Mouse (Mus musculus) liver, embryonic 11.5 days (tissue): ENCODE measurements around the gene Zfp637. TPM values are rescaled to one million over a fixed set of nuclear protein-coding genes. Genes with fewer than 3 reads are reported as not detected.

ENCODE experiments used
- ATAC-seq: fragments of 200-750 bp; cut with Nextera tagmentation; replicated peaks from 2 replicates; pipeline ENCODE4 v1.8.0; 2017; ENCODE audit warnings: moderate number of reproducible peaks, mild to moderate bottlenecking, moderate TSS enrichment, moderate library complexity; ENCODE audit not compliant: low FRiP score
- DNase-seq: peaks from one replicate; pipeline ENCODE4 v3.0.0-alpha.2; 2017; ENCODE audit warnings: low spot score
- H3K27ac ChIP-seq: fragments of 300-500 bp; sonication (generic); 2 replicates; pipeline ENCODE4 v1.5.1; 2014; ENCODE audit warnings: mild to moderate bottlenecking, low read depth, low read length, control low read depth
- H3K27me3 ChIP-seq: fragments of 300-500 bp; sonication (generic); replicated peaks from 2 replicates; pipeline ENCODE4 v1.6.1; 2014; ENCODE audit warnings: low read length, mixed read lengths; ENCODE audit not compliant: control insufficient read depth, insufficient read depth
- H3K36me3 ChIP-seq: fragments of 300-500 bp; sonication (generic); 2 replicates; pipeline ENCODE4 v1.6.1; 2014; ENCODE audit warnings: mild to moderate bottlenecking, low read length, moderate library complexity, mixed read lengths; ENCODE audit not compliant: control insufficient read depth, insufficient read depth
- H3K4me1 ChIP-seq: fragments of 300-500 bp; sonication (generic); replicated peaks from 2 replicates; pipeline ENCODE4 v1.6.1; 2014; ENCODE audit warnings: low read length, mixed read lengths; ENCODE audit not compliant: control insufficient read depth, insufficient read depth
- H3K4me2 ChIP-seq: fragments of 300-500 bp; sonication (generic); 2 replicates; pipeline ENCODE4 v1.6.1; 2014; ENCODE audit warnings: mild to moderate bottlenecking, control low read depth, moderate library complexity
- H3K4me3 ChIP-seq: fragments of 300-500 bp; sonication (generic); 2 replicates; pipeline ENCODE4 v1.5.1; 2014; ENCODE audit warnings: low read depth, low read length, control low read depth
- H3K9ac ChIP-seq: fragments of 300-500 bp; sonication (generic); 2 replicates; pipeline ENCODE4 v1.6.1; 2014; ENCODE audit warnings: low read depth, low read length, control low read depth
- H3K9me3 ChIP-seq: fragments of 300-500 bp; sonication (generic); 2 replicates; pipeline ENCODE4 v1.6.1; 2016; ENCODE audit warnings: low read length, inconsistent platforms, mixed read lengths; ENCODE audit not compliant: control insufficient read depth
- WGBS: fragments of 180-500 bp; shearing (Covaris S2); extraction: QIAGEN DNeasy Blood & Tissue Kit; methylation state at CpG from one replicate; pipeline ENCODE4 v1.1.7; 2014; 5-methylcytosine and 5-hydroxymethylcytosine counted together
- polyA plus RNA-seq: library from polyadenylated mRNA; unstranded; fragments of >200 nt; fragmentation: Nextera tagmentation; extraction: Ambion mirVana; gene quantifications from 2 replicates; pipeline ENCODE4 v1.2.1, GENCODE M21; 2014

The Zfp637 gene
- polyA plus RNA-seq, 1 experiment from 2014 or later, result 81.0 TPM

GRCm38 (mm10) chr6:117874621-117875281 lies 33.8 kb downstream of the Zfp637 start:
- Histone ChIP-seq H3K4me2 (no peak overlapping the region), H3K9ac (0 out of 2 replicates have a peak overlapping the region, but pooled peaks have one; percentile 1), H3K9me3 (no peaks in the 10 kb centered on the region), H3K27ac (no peak overlapping the region), H3K4me3 (no peak overlapping the region), H3K27me3 (no peaks in the 10 kb centered on the region), H3K4me1 (no peaks in the 10 kb centered on the region), H3K36me3 (no peaks in the 10 kb centered on the region)
- WGBS, result 64% methylated on average over 3 of the region's 3 CpGs
- no peak for ATAC-seq
- no peak for DNase-seq

GRCm38 (mm10) chr6:117878700-117879407 lies 37.9 kb downstream of the Zfp637 start:
- Histone ChIP-seq H3K36me3 (no peaks in the 10 kb centered on the region), H3K27ac (peak overlapping the region; percentile 100), H3K27me3 (no peaks in the 10 kb centered on the region), H3K9me3 (no peaks in the 10 kb centered on the region), H3K4me3 (peak overlapping the region; percentile 54), H3K9ac (peak overlapping the region; percentile 79), H3K4me2 (peak overlapping the region; percentile 79), H3K4me1 (peaks cover 8% of the 10 kb centered on the region)
- 9% methylated on average over 26 of the region's 26 CpGs for WGBS
- ATAC-seq (peak; percentile 84), DNase-seq (no peak)

- Histone ChIP-seq H3K27me3 (no peaks in the 10 kb centered on the region), H3K9me3 (no peaks in the 10 kb centered on the region), H3K9ac (peak overlapping the region; percentile 79), H3K4me3 (peak overlapping the region; percentile 54), H3K36me3 (no peaks in the 10 kb centered on the region), H3K27ac (peak overlapping the region; percentile 100), H3K4me1 (peaks cover 11% of the 10 kb centered on the region), H3K4me2 (peak overlapping the region; percentile 79)
- peak; percentile 100 for DNase-seq
- peak; percentile 89 for ATAC-seq
- under 1% methylated on average over 67 of the region's 67 CpGs for WGBS
Measured at GRCm38 (mm10) chr6:117879408-117880115, 38.6 kb downstream of the Zfp637 start.

- no peak for ATAC-seq
- peak overlapping the region; percentile 100 for H3K27ac ChIP-seq
- peak overlapping the region; percentile 79 for H3K9ac ChIP-seq
Measured at GRCm38 (mm10) chr6:117880394-117880838, 39.4 kb downstream of the Zfp637 start.

GRCm38 (mm10) chr6:117881229-117881628 lies 40.2 kb downstream of the Zfp637 start:
- H3K4me3 ChIP-seq, result no peak overlapping the region
- H3K4me1 ChIP-seq, result peaks cover 11% of the 10 kb centered on the region
- H3K27ac ChIP-seq, result peak overlapping the region; percentile 30
- WGBS, result 83% methylated on average over 7 of the region's 7 CpGs
- no peaks in the 10 kb centered on the region for H3K27me3 ChIP-seq
- DNase-seq, result no peak
- no peaks in the 10 kb centered on the region for H3K36me3 ChIP-seq
- ATAC-seq, result no peak
- peak overlapping the region; percentile 4; the same call in 1 of the 2 replicates for H3K9ac ChIP-seq
- H3K4me2 ChIP-seq, result peak overlapping the region; percentile 79
- H3K9me3 ChIP-seq, result no peaks in the 10 kb centered on the region

More at GRCm38 (mm10) chr6:117880394-117880838, 39.4 kb downstream of the Zfp637 start:
- Histone ChIP-seq H3K36me3 (no peaks in the 10 kb centered on the region), H3K9me3 (no peaks in the 10 kb centered on the region), H3K4me1 (peaks cover 11% of the 10 kb centered on the region), H3K4me2 (peak overlapping the region; percentile 79), H3K4me3 (peak overlapping the region; percentile 54), H3K27me3 (no peaks in the 10 kb centered on the region)
- WGBS, result 39% methylated on average over 3 of the region's 3 CpGs
- no peak for DNase-seq

GRCm38 (mm10) chr6:117881997-117882396 lies 41.0 kb downstream of the Zfp637 start:
- WGBS, result 42% methylated on average over 7 of the region's 7 CpGs
- H3K9ac ChIP-seq, result 0 out of 2 replicates have a peak overlapping the region, but pooled peaks have one; percentile 2
- no peaks in the 10 kb centered on the region for H3K9me3 ChIP-seq
- H3K27me3 ChIP-seq, result no peaks in the 10 kb centered on the region
- no peaks in the 10 kb centered on the region for H3K36me3 ChIP-seq
- DNase-seq, result no peak
- no peak overlapping the region for H3K4me3 ChIP-seq
- H3K4me2 ChIP-seq, result peak overlapping the region; percentile 79
- ATAC-seq, result no peak
- H3K27ac ChIP-seq, result peak overlapping the region; percentile 30; the same call in 1 of the 2 replicates
- H3K4me1 ChIP-seq, result peaks cover 11% of the 10 kb centered on the region

GRCm38 (mm10) chr6:117885943-117886342 lies 45.0 kb downstream of the Zfp637 start:
- no peak overlapping the region for H3K27ac ChIP-seq
- no peak for ATAC-seq

GRCm38 (mm10) chr6:117888032-117888431 lies 47.1 kb downstream of the Zfp637 start:
- WGBS, result 17% methylated on average over 1 of the region's 1 CpGs
- H3K4me3 ChIP-seq, result peak overlapping the region; percentile 37
- H3K9me3 ChIP-seq, result no peaks in the 10 kb centered on the region
- H3K4me1 ChIP-seq, result peaks cover 34% of the 10 kb centered on the region
- H3K4me2 ChIP-seq, result peak overlapping the region; percentile 58
- DNase-seq (no peak), ATAC-seq (peak; percentile 40)
- no peaks in the 10 kb centered on the region for H3K27me3 ChIP-seq
- H3K9ac ChIP-seq, result peak overlapping the region; percentile 66
- H3K36me3 ChIP-seq, result no peaks in the 10 kb centered on the region
- peak overlapping the region; percentile 94 for H3K27ac ChIP-seq

More at GRCm38 (mm10) chr6:117885943-117886342, 45.0 kb downstream of the Zfp637 start:
- Histone ChIP-seq H3K9me3 (no peaks in the 10 kb centered on the region), H3K4me1 (peaks cover 37% of the 10 kb centered on the region), H3K4me3 (no peak overlapping the region), H3K4me2 (no peak overlapping the region), H3K27me3 (no peaks in the 10 kb centered on the region), H3K36me3 (no peaks in the 10 kb centered on the region), H3K9ac (no peak overlapping the region)
- WGBS, result 70% methylated on average over 2 of the region's 2 CpGs
- DNase-seq, result no peak
